Mouse (Mus musculus) ovary, adult 18-20 months (tissue): ENCODE results near the gene Olfr666.
"Not testable (repeated sequence)": the region's sequence is repeated elsewhere in the genome, so short reads cannot be mapped to it uniquely, and the experiment has no call there.

ENCODE experiments used
- DNase-seq: peaks from one replicate; pipeline ENCODE4 v3.0.0; 2022; ENCODE audit warnings: low spot score, mixed read lengths

Olfr666 gene

GRCm38 (mm10) chr7:104895852-104896251 is at the start of gene Olfr666:
Gene Olfr666, minus strand, starts transcription at chr7:104895952.
- DNase-seq: no peak

- DNase-seq: no peak
These were observed 38.2 kb upstream of the Olfr666 start, which contains the start of gene Olfr669 for GRCm38 (mm10) chr7:104933940-104934339. Gene Olfr669, plus strand, starts transcription at chr7:104934240.

- no peak for DNase-seq
These were observed 32.2 kb upstream of the Olfr666 start, which contains the start of gene Olfr668 for GRCm38 (mm10) chr7:104927957-104928356. Gene Olfr668, minus strand, starts transcription at chr7:104928057.

GRCm38 (mm10) chr7:104921382-104921781 is 25.6 kb upstream of the Olfr666 start, which contains the start of gene Olfr667:
Gene Olfr667, minus strand, starts transcription at chr7:104921482.
- DNase-seq: no peak

GRCm38 (mm10) chr7:104877731-104878130 is 18.0 kb downstream of the Olfr666 start, which contains the start of gene Olfr665:
Gene Olfr665, plus strand, starts transcription at chr7:104878031.
- DNase-seq: no peak

- no peak for DNase-seq
These were observed 34.4 kb downstream of the Olfr666 start for GRCm38 (mm10) chr7:104861381-104861780.

- DNase-seq: no peak
These were observed 38.1 kb downstream of the Olfr666 start for GRCm38 (mm10) chr7:104857683-104858082.

GRCm38 (mm10) chr7:104856709-104857108 is 39.0 kb downstream of the Olfr666 start, which contains the start of gene Usp17la:
Gene Usp17la, plus strand, starts transcription at chr7:104857009.
- not testable (repeated sequence) for DNase-seq

GRCm38 (mm10) chr7:104855248-104855750 is 40.5 kb downstream of the Olfr666 start:
- no peak for DNase-seq

GRCm38 (mm10) chr7:104851546-104851945 is 44.2 kb downstream of the Olfr666 start:
- DNase-seq: not testable (repeated sequence)

- no peak for DNase-seq
These were observed 51.9 kb downstream of the Olfr666 start for GRCm38 (mm10) chr7:104843731-104844287.

GRCm38 (mm10) chr7:104842503-104842902 is 53.2 kb downstream of the Olfr666 start, which contains the start of gene Usp17lb:
Gene Usp17lb, minus strand, starts transcription at chr7:104842603.
- DNase-seq: no peak
